Mouse (Mus musculus): ENCODE measurements around the gene Ppp1r14c.

GRCm38 (mm10) chr10:3402284-3402683, 36.4 kb downstream of the Ppp1r14c start:
- TF ChIP-seq CTCF (IDR thresholded peaks at IDR 0.05) (no peak), EP300 (IDR thresholded peaks at IDR 0.05; ENCODE audit: insufficient read depth, low read depth, low read length) (no peak), POLR2A (IDR thresholded peaks at IDR 0.05; ENCODE audit: insufficient read depth, low read depth, low read length) (no peak)
